Mouse (Mus musculus) liver, embryonic 14.5 days (tissue): ENCODE results near the gene BC005561. TPM values are rescaled to one million over a fixed set of nuclear protein-coding genes. Genes with fewer than 3 reads are reported as not detected.

Experiments used
- ATAC-seq: fragments of 200-750 bp; cut with Nextera tagmentation; 2 replicates; pipeline ENCODE4 v1.8.0; 2017; ENCODE audit warnings: moderate number of reproducible peaks, mild to moderate bottlenecking, moderate library complexity; ENCODE audit not compliant: insufficient read depth
- DNase-seq, 3 experiments: peaks; one replicate each; pipeline ENCODE4 v3.0.0-alpha.2; 2012 to 2013; ENCODE audit warnings: low read depth in 3 of 3, low spot score in 3 of 3
- H3K27ac ChIP-seq: fragments of 300-500 bp; sonication (generic); 2 replicates; pipeline ENCODE4 v1.5.1; 2014; ENCODE audit warnings: moderate library complexity, mild to moderate bottlenecking, control low read depth, inconsistent platforms
- H3K27me3 ChIP-seq: fragments of 300-500 bp; sonication (generic); 2 replicates; pipeline ENCODE4 v1.6.1; 2014; ENCODE audit warnings: mild to moderate bottlenecking, low read length, moderate library complexity; ENCODE audit not compliant: control insufficient read depth, insufficient read depth
- H3K36me3 ChIP-seq: fragments of 300-500 bp; sonication (generic); replicated peaks from 2 replicates; pipeline ENCODE4 v1.6.1; 2014; ENCODE audit warnings: low read depth; ENCODE audit not compliant: control insufficient read depth, insufficient read depth
- H3K4me1 ChIP-seq, 2 experiments: fragments of 200-500 bp in 1 of 2; fragments of 300-500 bp in 1 of 2; sonication (generic) in 1 of 2; replicated peaks; 2 replicates each; pipeline ENCODE4 v1.6.1; 2012 to 2014; ENCODE audit warnings: antibody characterized with exemption in 1 of 2, inconsistent platforms in 1 of 2, low read length in 1 of 2; ENCODE audit not compliant: control insufficient read depth in 2 of 2, insufficient read depth in 2 of 2
- H3K4me2 ChIP-seq: fragments of 300-500 bp; sonication (generic); 2 replicates; pipeline ENCODE4 v1.6.1; 2014; ENCODE audit warnings: low read depth, mild to moderate bottlenecking, control low read depth, moderate library complexity
- H3K4me3 ChIP-seq, 2 experiments: fragments of 200-500 bp in 1 of 2; fragments of 300-500 bp in 1 of 2; sonication (generic) in 1 of 2; 2 replicates each; pipeline ENCODE4 v1.5.1; 2012 to 2014; ENCODE audit warnings: low read depth in 2 of 2, low read length in 2 of 2, mild to moderate bottlenecking in 2 of 2, control low read depth in 1 of 2, inconsistent platforms in 1 of 2, moderate library complexity in 1 of 2; ENCODE audit not compliant: insufficient read depth in 1 of 2
- H3K9ac ChIP-seq: fragments of 300-500 bp; sonication (generic); replicated peaks from 2 replicates; pipeline ENCODE4 v1.6.1; 2014; ENCODE audit warnings: mild to moderate bottlenecking, control low read depth, moderate library complexity
- H3K9me3 ChIP-seq: fragments of 300-500 bp; sonication (generic); 2 replicates; pipeline ENCODE4 v1.6.1; 2016; ENCODE audit warnings: low read length, mixed read lengths; ENCODE audit not compliant: control insufficient read depth
- CTCF ChIP-seq: IDR thresholded peaks from 2 replicates; pipeline ENCODE4 v1.5.1; 2016; ENCODE audit warnings: antibody characterized with exemption, low read depth, control low read depth
- EP300 ChIP-seq: IDR thresholded peaks from 2 replicates; pipeline ENCODE4 v1.6.1; 2016; ENCODE audit warnings: antibody characterized with exemption, low read depth
- WGBS: fragments of 180-500 bp; shearing (Covaris S2); extraction: QIAGEN DNeasy Blood & Tissue Kit; methylation state at CpG from one replicate; pipeline ENCODE4 v1.1.7; 2014; ENCODE audit not compliant: insufficient replicate concordance; 5-methylcytosine and 5-hydroxymethylcytosine counted together
- polyA plus RNA-seq, 2 experiments: library from polyadenylated mRNA; depleted of rRNA in 1 of 2; stranded (reverse) in 1 of 2; unstranded in 1 of 2; fragments of >200 nt; fragmentation: Nextera tagmentation in 1 of 2; extraction: Ambion mirVana in 1 of 2; gene quantifications; 2 replicates each; pipeline versions ENCODE4 v1.2.1 to v1.2.3; 2012 to 2014

BC005561 gene
- polyA plus RNA-seq (2012; rRNA removed) (0.26 and 0.81 TPM in 2 replicates), polyA plus RNA-seq (2014; fragmentation: Nextera tagmentation; extraction: Ambion mirVana) (1.8 and 2.2 TPM in 2 replicates)

DNA sequence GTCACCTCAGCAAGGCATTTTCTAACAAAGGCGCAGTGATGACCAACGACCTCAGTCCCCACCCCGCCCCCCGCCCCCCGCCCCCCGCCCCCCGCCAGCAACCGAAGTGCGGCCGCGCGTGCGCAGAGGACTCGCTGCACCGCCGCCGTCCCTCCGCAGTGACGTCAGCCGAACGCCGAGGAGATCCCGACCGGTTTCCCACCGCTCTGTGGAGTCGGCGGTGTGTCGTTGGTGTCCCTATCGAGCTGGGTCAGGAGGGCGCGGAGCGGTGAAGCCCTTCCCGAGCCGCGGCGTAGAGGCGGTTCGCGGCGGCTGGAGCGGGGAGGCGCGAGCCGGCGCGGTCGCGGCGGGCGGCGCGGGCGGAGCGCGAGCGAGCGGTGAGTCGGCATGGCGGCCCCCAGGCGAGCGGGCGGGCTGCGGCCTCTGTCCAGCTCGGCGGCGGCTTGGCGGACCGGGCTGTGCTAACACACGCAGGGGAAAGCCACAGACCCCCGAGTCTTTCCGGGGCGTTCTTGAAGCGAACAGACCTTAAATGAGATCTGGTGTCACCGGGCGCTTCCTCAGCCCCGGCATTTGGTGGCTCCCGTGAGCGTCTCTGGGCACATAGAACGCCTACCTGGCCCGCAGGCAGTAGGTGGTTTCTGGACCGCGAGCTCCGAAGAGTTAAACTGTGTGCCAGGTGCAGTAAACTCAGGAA is at the start of gene BC005561:
Gene BC005561, plus strand, starts transcription at position 158 of the 697 bp plus-strand sequence.
- Histone ChIP-seq H3K36me3 (no peaks in the 10 kb centered on the region; the same call in 1 of the 2 replicates), H3K27ac (peak within 1 kb of the TSS; percentile 64), H3K9ac (peak within 1 kb of the TSS; percentile 73), H3K4me3 (peak within 1 kb of the TSS; percentile 87 to 94), H3K4me2 (peak within 1 kb of the TSS; percentile 84), H3K27me3 (no peaks in the 10 kb centered on the region), H3K4me1 (peaks cover 0 to 10% of the 10 kb centered on the region in 2 experiments; a peak in 3 of 4 replicates), H3K9me3 (no peaks in the 10 kb centered on the region)
- DNase-seq (peak; percentile 54 to 59 (median 56)), ATAC-seq (peak; percentile 91)
- no peak for TF ChIP-seq EP300
- TF ChIP-seq CTCF, result no peak
- WGBS, result under 1% methylated on average over 77 of the region's 83 CpGs

DNA sequence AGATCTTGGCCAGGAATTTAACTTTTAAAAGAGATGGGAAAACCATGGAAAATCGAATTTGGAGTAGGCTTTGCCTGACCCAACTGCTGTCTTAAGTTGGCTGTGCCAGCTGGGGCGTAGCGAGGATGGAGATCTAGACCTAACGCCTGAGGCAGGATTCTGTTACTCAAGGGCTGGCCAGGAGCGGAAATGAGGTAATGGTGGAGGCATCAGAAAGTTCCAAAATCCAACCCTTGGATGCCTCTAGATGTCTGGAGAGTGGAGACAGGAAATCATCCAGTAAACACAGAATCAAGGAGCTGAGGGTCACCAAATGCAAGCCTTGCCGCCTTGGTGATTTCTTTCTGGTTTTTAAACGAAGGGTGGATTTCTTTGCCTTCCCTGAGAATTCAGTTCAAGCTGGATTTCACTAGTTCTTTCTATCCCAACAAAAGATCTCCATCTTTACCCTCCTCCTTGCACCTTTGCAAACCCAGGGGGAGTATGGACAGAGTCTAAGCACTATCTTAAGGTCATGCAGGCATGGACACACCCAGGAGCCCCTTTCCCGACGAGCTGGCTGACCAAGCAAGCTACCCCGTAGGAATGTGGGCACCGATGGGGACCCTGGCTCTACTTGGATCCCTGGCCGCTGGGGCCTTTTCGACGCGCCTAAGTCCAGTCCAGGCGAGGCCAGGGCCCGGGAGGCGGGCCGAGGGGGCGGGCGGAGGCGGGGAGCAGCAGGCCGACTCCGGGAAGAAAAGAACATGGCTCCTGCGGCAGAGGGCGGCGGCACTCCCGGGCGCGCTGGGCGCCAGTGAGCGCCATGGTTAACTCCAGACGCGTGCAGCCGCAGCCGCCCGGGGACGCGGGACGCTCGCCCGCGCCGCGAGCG is 49.1 kb upstream of the BC005561 start, which contains the start of gene Pkd2:
Gene Pkd2, plus strand, starts transcription at position 619 of the 874 bp plus-strand sequence.
- WGBS, result 12% methylated on average over 40 of the region's 46 CpGs
- TF ChIP-seq EP300 (no peak), CTCF (no peak)

DNA sequence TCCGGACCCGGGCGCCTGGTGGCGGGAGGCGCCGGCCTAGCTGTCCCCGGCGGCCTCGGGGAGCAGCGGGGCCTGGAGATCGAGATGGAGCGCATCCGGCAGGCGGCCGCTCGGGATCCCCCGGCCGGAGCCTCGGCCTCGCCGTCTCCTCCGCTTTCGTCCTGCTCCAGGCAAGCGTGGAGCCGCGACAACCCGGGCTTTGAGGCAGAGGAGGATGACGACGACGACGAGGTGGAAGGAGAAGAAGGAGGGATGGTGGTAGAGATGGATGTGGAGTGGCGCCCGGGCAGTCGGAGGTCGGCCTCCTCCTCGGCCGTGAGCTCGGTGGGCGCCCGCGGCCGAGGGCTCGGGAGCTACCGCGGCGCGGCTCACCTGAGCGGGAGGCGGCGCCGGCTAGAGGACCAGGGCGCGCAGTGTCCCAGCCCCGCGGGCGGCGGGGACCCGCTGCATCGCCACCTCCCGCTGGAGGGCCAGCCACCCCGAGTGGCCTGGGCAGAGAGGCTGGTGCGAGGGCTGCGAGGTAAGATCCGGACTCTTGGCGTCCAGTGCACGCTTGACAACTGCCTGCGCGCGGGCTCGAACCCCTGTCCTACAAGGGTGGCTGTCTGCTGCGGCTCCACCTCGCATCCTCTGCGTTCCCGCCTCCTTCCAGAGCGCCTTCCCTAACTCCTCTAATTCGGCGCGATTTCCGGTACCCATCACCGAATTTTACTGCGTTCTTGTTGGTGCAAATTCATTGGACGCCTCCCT is 48.3 kb upstream of the BC005561 start:
- under 1% methylated on average over 67 of the region's 82 CpGs for WGBS
- H3K9me3 ChIP-seq, result no peaks in the 10 kb centered on the region
- DNase-seq (no peak), ATAC-seq (peak; percentile 52; the same call in 1 of the 2 replicates)
- H3K27ac ChIP-seq, result no peak overlapping the region
- peak overlapping the region; percentile 56 to 59 for H3K4me3 ChIP-seq
- H3K4me1 ChIP-seq, result no peaks in the 10 kb centered on the region
- peak overlapping the region; percentile 58 for H3K4me2 ChIP-seq
- no peaks in the 10 kb centered on the region for H3K36me3 ChIP-seq
- peak overlapping the region; percentile 37; the same call in 1 of the 2 replicates for H3K9ac ChIP-seq
- no peak for TF ChIP-seq CTCF
- no peak for TF ChIP-seq EP300
- peaks cover 19% of the 10 kb centered on the region for H3K27me3 ChIP-seq

More for the DNA sequence above, 49.1 kb upstream of the BC005561 start, which contains the start of gene Pkd2:
- H3K4me3 ChIP-seq, result peak within 1 kb of the TSS; percentile 56 to 59
- peak within 1 kb of the TSS; percentile 58 for H3K4me2 ChIP-seq
- no peaks in the 10 kb centered on the region for H3K9me3 ChIP-seq
- no peak for DNase-seq
- H3K4me1 ChIP-seq, result no peaks in the 10 kb centered on the region
- ATAC-seq, result peak; percentile 53; the same call in 1 of the 2 replicates
- peak within 1 kb of the TSS; percentile 37; the same call in 1 of the 2 replicates for H3K9ac ChIP-seq
- peaks cover 19% of the 10 kb centered on the region for H3K27me3 ChIP-seq
- no peaks in the 10 kb centered on the region for H3K36me3 ChIP-seq
- no peak within 1 kb of the TSS for H3K27ac ChIP-seq

DNA sequence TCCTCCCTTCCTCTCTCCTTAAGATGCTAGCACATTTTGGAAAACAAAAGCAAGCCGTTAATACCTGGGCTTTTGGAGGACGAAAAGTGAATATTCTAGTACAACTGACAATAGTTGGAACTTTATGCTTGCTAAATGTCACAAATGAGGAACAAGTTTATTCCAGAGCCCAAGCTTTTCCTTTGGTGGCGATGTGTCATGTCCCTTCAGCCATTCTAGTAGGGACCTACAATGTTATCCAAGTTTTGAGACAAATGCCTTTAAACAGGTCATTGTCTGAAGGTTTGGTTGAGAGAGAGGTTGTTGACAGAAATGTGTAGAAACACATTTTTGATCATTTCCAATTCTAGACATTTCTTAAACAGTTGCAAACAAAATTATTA is 47.7 kb upstream of the BC005561 start:
- H3K4me3 ChIP-seq, result peak overlapping the region; percentile 56 to 59; a peak in 2 of 4 replicates
- WGBS, result 32% methylated on average over 3 of the region's 3 CpGs
- TF ChIP-seq CTCF (no peak), EP300 (no peak)
- no peak overlapping the region for H3K27ac ChIP-seq
- DNase-seq (no peak), ATAC-seq (no peak)
- H3K4me1 ChIP-seq, result no peaks in the 10 kb centered on the region
- no peak overlapping the region for H3K9ac ChIP-seq
- no peaks in the 10 kb centered on the region for H3K36me3 ChIP-seq
- H3K9me3 ChIP-seq, result no peaks in the 10 kb centered on the region
- H3K4me2 ChIP-seq, result peak overlapping the region; percentile 58
- peaks cover 19% of the 10 kb centered on the region for H3K27me3 ChIP-seq
